Mouse (Mus musculus) adrenal gland, postnatal 14 days (tissue): ENCODE data around the gene E130114P18Rik. TPM values are rescaled to one million over a fixed set of nuclear protein-coding genes. Genes with fewer than 3 reads are reported as not detected.

ENCODE experiments used
- DNase-seq: peaks from one replicate; pipeline ENCODE4 v3.0.0; 2021; ENCODE audit warnings: mixed read lengths
- total RNA-seq: library from RNA; stranded (reverse); gene quantifications from 2 replicates; pipeline ENCODE4 v1.2.3, GENCODE M21; 2021

E130114P18Rik gene
- total RNA-seq, 1 experiment from 2014 or later = not detected

DNA sequence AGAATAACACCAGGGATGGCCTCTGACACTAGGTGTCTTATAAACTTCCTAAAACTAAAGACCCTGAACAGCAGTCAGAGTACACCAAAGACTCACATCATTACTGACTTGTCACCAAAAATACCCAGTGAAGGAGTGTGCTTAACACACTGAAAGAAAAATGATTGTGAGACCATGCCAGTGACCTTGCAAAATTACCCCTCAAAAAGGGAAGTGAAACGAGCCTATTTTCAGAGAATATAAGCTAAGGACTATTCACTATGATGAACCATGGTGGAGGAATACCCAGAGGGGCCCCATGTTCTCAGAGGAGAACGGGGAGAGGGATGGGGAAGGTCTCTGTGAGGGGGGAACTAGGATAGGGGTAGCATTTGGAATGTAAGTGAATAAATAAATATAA, 245.8 kb downstream of the E130114P18Rik start:
- no peak for DNase-seq

DNA sequence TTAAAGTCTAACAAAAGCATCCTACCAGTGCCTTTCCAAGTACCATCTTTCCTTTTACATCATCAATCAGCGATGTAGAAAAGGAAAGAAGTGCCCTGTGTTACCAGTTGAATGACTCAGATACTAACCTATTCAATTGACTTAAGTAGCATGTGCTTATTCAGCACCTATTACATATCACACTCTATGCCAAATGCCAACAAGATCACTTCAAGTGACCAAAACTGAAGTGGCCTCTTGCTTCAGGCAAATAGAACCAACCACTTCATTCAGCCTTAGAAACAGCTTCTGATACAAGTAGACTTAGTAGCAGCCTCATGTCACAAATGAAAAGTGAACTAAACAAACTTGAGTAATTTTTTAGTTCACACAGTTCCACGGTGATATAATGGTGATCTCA, 249.4 kb downstream of the E130114P18Rik start:
- no peak for DNase-seq

Other genes with a start within 250 kb of the E130114P18Rik start
- gene Nfia, start 5.3 kb downstream of the E130114P18Rik start, total RNA-seq = 201 and 226 TPM in 2 replicates